Mouse (Mus musculus): ENCODE measurements around the gene Vmn2r54. TPM values are rescaled to one million over a fixed set of nuclear protein-coding genes. Genes with fewer than 3 reads are reported as not detected.

Vmn2r54 gene
- not detected for polyA plus RNA-seq (2017; shearing (Covaris generic))

GRCm38 (mm10) chr7:12640219-12640618, at the start of gene Vmn2r54:
Gene Vmn2r54 (minus strand): TSS chr7:12640319.

GRCm38 (mm10) chr7:12684903-12685302, 44.8 kb upstream of the Vmn2r54 start, which contains the start of gene Vmn2r55:
Gene Vmn2r55 (minus strand): TSS chr7:12685003.

GRCm38 (mm10) chr7:12608688-12609087, 31.4 kb downstream of the Vmn2r54 start, which contains the start of gene Vmn2r53:
Gene Vmn2r53 (minus strand): TSS chr7:12608788.

Other genes with a start within 250 kb of the Vmn2r54 start
- 1 to 10 TPM; 2.4 to 7.3 TPM for gene Zfp551, start 217.6 kb downstream of the Vmn2r54 start, polyA plus RNA-seq (2017; shearing (Covaris generic))
- gene Zfp606, start 162.0 kb downstream of the Vmn2r54 start, polyA plus RNA-seq (2017; shearing (Covaris generic)): 1 to 10 TPM; 7.0 to 10.0 TPM
- under 1 TPM; 0.18 to 0.32 TPM for gene 2900092C05Rik, start 127.8 kb downstream of the Vmn2r54 start, polyA plus RNA-seq (2017; shearing (Covaris generic))
- gene Vmn2r53, start 31.5 kb downstream of the Vmn2r54 start, polyA plus RNA-seq (2017; shearing (Covaris generic)): under 1 TPM; 0.10 to 0.22 TPM
- gene Vmn2r55, start 44.7 kb upstream of the Vmn2r54 start, polyA plus RNA-seq (2017; shearing (Covaris generic)): not detected
- gene Vmn2r56, start 94.7 kb upstream of the Vmn2r54 start, polyA plus RNA-seq (2017; shearing (Covaris generic)): under 1 TPM in 1 of 2 experiments, not detected in 1; 0.37 TPM
- gene Zscan18, start 163.3 kb upstream of the Vmn2r54 start, polyA plus RNA-seq (2017; shearing (Covaris generic)): 1 to 10 TPM; 2.6 to 3.3 TPM
- gene Zfp329, start 178.5 kb upstream of the Vmn2r54 start, polyA plus RNA-seq (2017; shearing (Covaris generic)): 10 to 100 TPM; 11.9 to 14.9 TPM
- gene Zfp110, start 194.4 kb upstream of the Vmn2r54 start, polyA plus RNA-seq (2017; shearing (Covaris generic)): 10 to 100 TPM; 70.8 to 81.5 TPM
- gene Zfp128, start 240.9 kb upstream of the Vmn2r54 start, polyA plus RNA-seq (2017; shearing (Covaris generic)): 1 to 10 TPM; 4.5 to 4.6 TPM